Mouse (Mus musculus): ENCODE measurements around the gene Pnisr. TPM values are rescaled to one million over a fixed set of nuclear protein-coding genes. Genes with fewer than 3 reads are reported as not detected.

Gene Pnisr
- polyA plus RNA-seq, 1 experiment from 2014 or later, result 201 TPM

DNA sequence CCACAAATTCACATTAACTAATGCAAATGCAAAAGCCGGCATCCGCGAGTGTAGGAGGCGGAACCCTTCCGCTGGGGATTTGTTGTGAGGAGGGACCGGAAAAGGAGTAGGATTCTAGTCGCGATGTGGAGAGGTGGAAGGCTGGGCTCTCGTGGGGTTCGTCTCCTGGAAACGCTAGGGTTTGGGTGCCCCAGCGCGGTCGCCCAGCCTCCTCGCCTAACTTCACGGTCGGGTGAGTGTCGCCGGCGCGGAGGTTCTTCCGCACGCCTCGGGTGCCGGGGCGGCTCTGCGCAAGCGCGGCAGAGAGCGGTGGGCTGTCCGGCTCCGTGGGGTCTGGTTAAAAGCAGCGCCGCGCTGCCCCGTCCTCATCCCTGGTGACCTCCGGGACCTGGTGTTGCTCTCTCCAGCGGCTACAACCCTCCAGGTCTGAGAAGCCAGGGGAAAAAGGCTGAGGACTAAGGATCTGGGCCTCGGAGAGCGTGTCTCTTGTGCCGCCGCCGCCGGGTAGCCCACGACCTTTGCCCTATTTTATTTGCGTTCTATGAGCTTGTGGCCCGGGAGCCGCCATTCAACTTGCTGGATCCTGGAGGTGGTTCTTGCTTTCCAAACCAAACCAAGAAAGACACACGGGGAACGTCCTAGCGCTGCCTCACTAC is 32.3 kb downstream of the Pnisr start, which contains the start of gene Coq3:
TSS of gene Coq3 (plus strand) at position 109 of the 656 bp plus-strand sequence.
- under 1% methylated on average over 51 of the region's 51 CpGs for whole genome bisulfite sequencing
- peak within 1 kb of the TSS; percentile 65 for H3K4me2 ChIP-seq
- peak within 1 kb of the TSS; percentile 74 for H3K4me3 ChIP-seq
- H3K4me1 ChIP-seq (replicated peaks), result peaks cover 7% of the 10 kb centered on the region
- no peaks in the 10 kb centered on the region for H3K27me3 ChIP-seq
- H3K36me3 ChIP-seq, result peaks cover 9% of the 10 kb centered on the region
- ATAC-seq (ENCODE audit: low FRiP score), result peak; percentile 94
- peak within 1 kb of the TSS; percentile 96 for H3K27ac ChIP-seq
- no peaks in the 10 kb centered on the region for H3K9me3 ChIP-seq
- H3K9ac ChIP-seq, result peak within 1 kb of the TSS; percentile 86

DNA sequence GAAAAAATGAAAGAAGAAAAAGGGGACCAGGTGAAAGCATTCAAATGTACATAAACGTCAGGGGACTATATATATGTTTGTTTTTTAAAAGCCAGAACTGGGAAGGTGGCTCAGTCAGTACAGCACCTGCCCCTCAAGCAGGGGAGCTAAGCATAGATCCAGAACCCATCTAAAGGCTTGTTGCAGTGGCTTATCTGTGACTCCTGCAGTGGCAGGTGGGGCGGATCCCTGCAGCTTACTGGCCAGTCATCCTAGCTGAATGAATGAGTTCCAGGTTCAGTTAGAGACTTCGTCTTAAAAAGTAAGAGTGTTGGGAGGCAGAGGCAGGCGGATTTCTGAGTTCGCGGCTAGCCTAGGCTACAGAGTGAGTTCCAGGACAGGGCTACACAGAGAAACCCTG is 35.4 kb downstream of the Pnisr start:
- no peak overlapping the region for H3K4me2 ChIP-seq
- H3K36me3 ChIP-seq, result no peaks in the 10 kb centered on the region
- 93% methylated on average over 6 of the region's 6 CpGs for WGBS
- no peak overlapping the region for H3K9ac ChIP-seq
- no peak overlapping the region for H3K4me3 ChIP-seq
- no peak for ATAC-seq (ENCODE audit: low FRiP score)
- H3K9me3 ChIP-seq, result no peaks in the 10 kb centered on the region
- H3K27me3 ChIP-seq, result no peaks in the 10 kb centered on the region
- no peak overlapping the region for H3K27ac ChIP-seq
- peaks cover 7% of the 10 kb centered on the region for H3K4me1 ChIP-seq (replicated peaks)

DNA sequence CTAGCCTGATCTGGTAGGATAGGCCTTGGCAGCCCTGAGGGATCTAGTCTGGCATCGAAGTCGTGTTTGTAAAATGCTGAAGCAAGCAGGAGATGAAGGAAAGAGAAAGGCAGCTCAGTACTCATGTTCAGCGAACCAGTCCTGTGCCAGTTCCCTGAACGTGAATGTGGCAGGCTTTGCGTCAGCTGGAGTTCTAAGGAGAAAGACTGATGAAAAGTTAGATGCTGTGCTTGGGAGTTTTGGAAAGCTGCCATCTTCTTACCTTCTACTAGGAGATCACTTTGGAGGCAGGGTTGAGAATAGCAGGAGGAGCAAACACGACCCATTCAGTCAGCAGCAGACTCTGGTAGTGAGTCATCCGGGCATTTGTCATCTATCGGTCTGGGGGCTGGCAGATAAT is 38.4 kb downstream of the Pnisr start:
- Histone ChIP-seq H3K4me2 (no peak overlapping the region), H3K9me3 (no peaks in the 10 kb centered on the region), H3K4me1 (replicated peaks) (no peaks in the 10 kb centered on the region), H3K4me3 (no peak overlapping the region), H3K27me3 (no peaks in the 10 kb centered on the region), H3K9ac (no peak overlapping the region), H3K27ac (no peak overlapping the region), H3K36me3 (no peaks in the 10 kb centered on the region)
- ATAC-seq (ENCODE audit: low FRiP score), result no peak
- 85% methylated on average over 8 of the region's 8 CpGs for WGBS

Other genes starting within 250 kb of the Pnisr start
- 1.00 and 1.7 TPM in 2 replicates for gene Prdm13, start 161.6 kb upstream of the Pnisr start, polyA plus RNA-seq (2015; fragmentation: Nextera tagmentation; extraction: Ambion mirVana)
- 71.0 and 71.8 TPM in 2 replicates for gene Ccnc, start 119.9 kb upstream of the Pnisr start, polyA plus RNA-seq (2015; fragmentation: Nextera tagmentation; extraction: Ambion mirVana)
- gene Usp45, start 80.4 kb upstream of the Pnisr start, polyA plus RNA-seq (2015; fragmentation: Nextera tagmentation; extraction: Ambion mirVana), result 7.6 and 8.2 TPM in 2 replicates
- 25.9 and 27.1 TPM in 2 replicates for gene Tstd3, start 80.4 kb upstream of the Pnisr start, polyA plus RNA-seq (2015; fragmentation: Nextera tagmentation; extraction: Ambion mirVana)
- 11.9 and 12.2 TPM in 2 replicates for gene Coq3, start 32.1 kb downstream of the Pnisr start, polyA plus RNA-seq (2015; fragmentation: Nextera tagmentation; extraction: Ambion mirVana)
- 19.4 and 20.0 TPM in 2 replicates for gene Faxc, start 83.7 kb downstream of the Pnisr start, polyA plus RNA-seq (2015; fragmentation: Nextera tagmentation; extraction: Ambion mirVana)

Measured in hindbrain, embryonic 13.5 days (tissue).